Mouse (Mus musculus) heart, embryonic 10.5 days (tissue): ENCODE data around the gene Per1. TPM values are rescaled to one million over a fixed set of nuclear protein-coding genes. Genes with fewer than 3 reads are reported as not detected.

Experiments used
- DNase-seq: peaks from one replicate; pipeline ENCODE4 v3.0.0-alpha.2; 2017; ENCODE audit warnings: low spot score
- H3K27ac ChIP-seq: fragments of 300-500 bp; sonication (generic); 2 replicates; pipeline ENCODE4 v1.5.1; 2016; ENCODE audit warnings: mild to moderate bottlenecking
- H3K27me3 ChIP-seq: fragments of 300-500 bp; sonication (generic); 2 replicates; pipeline ENCODE4 v1.6.1; 2016; ENCODE audit warnings: mild to moderate bottlenecking; ENCODE audit not compliant: poor library complexity, insufficient read depth, severe bottlenecking
- H3K36me3 ChIP-seq: fragments of 300-500 bp; sonication (generic); 2 replicates; pipeline ENCODE4 v1.6.1; 2016; ENCODE audit warnings: mild to moderate bottlenecking, moderate library complexity
- H3K4me1 ChIP-seq: fragments of 300-500 bp; sonication (generic); 2 replicates; pipeline ENCODE4 v1.6.1; 2016; ENCODE audit warnings: mild to moderate bottlenecking
- H3K4me3 ChIP-seq: fragments of 300-500 bp; sonication (generic); 2 replicates; pipeline ENCODE4 v1.5.1; 2016; ENCODE audit warnings: mild to moderate bottlenecking, moderate library complexity
- H3K9me3 ChIP-seq: fragments of 300-500 bp; sonication (generic); 2 replicates; pipeline ENCODE4 v1.6.1; 2016; ENCODE audit warnings: mild to moderate bottlenecking, moderate library complexity
- WGBS: fragments of 180-500 bp; shearing (Covaris S2); methylation state at CpG from one replicate; pipeline ENCODE4 v1.1.7; 2016; 5-methylcytosine and 5-hydroxymethylcytosine counted together
- polyA plus RNA-seq: library from polyadenylated mRNA; unstranded; fragments of >200 nt; fragmentation: Nextera tagmentation; extraction: Ambion mirVana; gene quantifications from 2 replicates; pipeline ENCODE4 v1.2.1, GENCODE M21; 2016

The Per1 gene
- polyA plus RNA-seq, 1 experiment from 2014 or later, result 8.8 TPM

DNA sequence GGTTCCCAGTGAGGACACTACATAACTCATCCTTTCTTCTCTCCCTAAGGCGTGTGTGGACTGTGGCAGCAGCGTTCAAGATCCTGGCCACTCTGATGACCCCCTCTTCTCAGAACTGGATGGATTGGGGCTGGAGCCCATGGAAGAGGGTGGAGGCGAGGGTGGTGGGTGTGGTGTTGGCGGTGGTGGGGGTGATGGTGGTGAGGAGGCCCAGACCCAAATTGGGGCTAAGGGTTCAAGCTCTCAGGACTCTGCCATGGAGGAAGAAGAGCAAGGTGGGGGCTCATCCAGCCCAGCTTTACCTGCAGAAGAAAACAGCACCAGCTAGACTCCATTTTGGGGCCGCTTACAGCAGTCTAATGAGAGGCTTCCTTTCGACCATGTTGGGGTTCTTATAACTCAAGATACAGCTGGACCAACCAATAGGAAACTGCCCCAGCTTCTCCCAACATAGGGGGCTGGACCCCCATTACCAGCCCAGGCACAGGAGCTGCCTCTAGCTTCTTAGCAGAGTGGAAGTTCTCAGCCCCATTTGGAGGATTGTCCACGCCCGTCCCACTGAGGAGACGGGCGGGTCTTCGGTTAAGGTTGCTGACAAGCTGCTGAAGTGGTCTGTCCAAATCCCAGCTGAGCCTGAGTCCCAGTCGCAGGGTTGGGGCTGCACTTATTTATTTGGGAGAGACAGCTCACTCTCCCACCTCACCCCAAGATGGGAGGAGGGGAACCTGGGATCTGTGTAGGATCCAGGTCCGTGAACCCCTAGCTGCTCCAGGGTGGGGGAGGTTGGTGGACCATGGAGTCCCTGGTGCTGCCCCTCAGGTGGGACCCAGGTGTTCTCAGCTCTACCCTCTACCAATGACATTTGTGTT is 14.2 kb downstream of the Per1 start:
- no peaks in the 10 kb centered on the region for H3K9me3 ChIP-seq
- peaks cover 54% of the 10 kb centered on the region for H3K36me3 ChIP-seq
- no peak for DNase-seq
- peaks cover 26% of the 10 kb centered on the region for H3K4me1 ChIP-seq
- WGBS, result 76% methylated on average over 13 of the region's 13 CpGs
- H3K4me3 ChIP-seq, result peak overlapping the region; percentile 65
- peaks cover 7% of the 10 kb centered on the region; the same call in 1 of the 2 replicates for H3K27me3 ChIP-seq
- no peak overlapping the region; the same call in 1 of the 2 replicates for H3K27ac ChIP-seq

DNA sequence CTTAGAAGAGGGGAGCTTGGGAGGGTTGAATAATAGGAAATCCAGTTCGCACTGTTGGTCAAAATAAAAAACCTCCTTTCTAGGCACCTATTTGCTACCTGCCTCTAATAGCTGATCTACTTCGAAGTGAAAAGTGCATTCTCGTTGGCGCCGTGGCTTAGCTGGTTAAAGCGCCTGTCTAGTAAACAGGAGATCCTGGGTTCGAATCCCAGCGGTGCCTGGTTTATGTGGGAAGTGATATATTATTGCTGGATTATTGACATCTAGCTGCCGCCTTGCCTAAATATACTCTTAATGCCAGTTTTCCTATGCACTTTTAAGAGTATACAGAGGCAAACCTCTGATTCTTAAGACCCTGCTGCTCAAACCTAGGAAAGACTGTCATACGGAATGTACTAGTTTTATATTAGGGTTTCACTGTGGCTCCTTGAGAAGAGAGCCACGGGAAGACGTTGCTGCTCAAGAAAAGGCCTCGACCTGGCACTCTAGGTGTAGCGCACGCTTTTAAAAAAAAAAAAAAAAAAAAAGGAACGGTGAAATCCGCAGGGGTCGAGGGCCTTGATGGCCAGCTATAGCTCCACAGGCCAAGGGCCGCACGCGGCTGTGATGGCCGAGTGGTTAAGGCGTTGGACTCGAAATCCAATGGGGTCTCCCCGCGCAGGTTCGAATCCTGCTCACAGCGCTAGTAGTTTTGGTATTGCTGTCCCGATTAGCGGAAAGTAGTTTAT is 15.5 kb downstream of the Per1 start:
- DNase-seq, result peak; percentile 94
- H3K36me3 ChIP-seq, result peaks cover 41% of the 10 kb centered on the region
- WGBS, result under 1% methylated on average over 30 of the region's 30 CpGs
- no peaks in the 10 kb centered on the region for H3K9me3 ChIP-seq
- H3K27ac ChIP-seq, result peak overlapping the region; percentile 86
- peaks cover 18% of the 10 kb centered on the region; the same call in 1 of the 2 replicates for H3K27me3 ChIP-seq
- peaks cover 26% of the 10 kb centered on the region for H3K4me1 ChIP-seq
- H3K4me3 ChIP-seq, result peak overlapping the region; percentile 65

DNA sequence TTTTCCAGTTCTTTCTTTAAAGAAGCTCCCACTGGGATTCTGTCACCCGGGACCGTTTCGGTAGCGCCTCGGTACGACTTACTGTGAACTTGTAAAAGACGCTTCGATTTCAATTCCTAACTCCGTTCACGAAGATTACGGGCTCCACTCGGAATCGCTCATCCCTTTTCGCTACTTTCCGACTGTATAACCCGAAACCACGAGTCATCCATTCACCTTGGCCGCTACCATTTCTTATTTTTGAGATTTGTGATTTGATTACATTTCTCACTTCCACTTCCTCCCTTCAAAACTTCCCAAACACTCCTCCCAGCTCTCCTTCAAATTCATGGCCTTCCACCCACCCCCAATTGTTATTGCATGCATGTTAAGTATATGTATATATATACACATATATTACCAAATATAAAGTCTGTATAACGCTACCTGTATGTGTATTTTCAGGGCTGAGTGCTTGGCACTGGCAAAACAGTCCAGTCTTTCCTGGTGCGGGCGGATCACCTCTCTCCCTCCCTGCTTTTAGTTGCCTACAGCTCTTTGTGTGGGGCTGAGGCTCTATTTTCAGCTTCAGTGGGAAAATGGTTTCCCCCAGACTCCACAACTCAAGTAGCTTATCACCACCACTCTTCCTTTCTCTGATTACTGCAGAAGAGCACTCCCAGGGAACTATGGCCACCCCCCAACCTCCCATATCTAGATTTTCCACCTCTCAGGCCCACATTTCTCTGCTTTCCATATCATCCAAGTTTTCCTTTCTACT is 16.2 kb downstream of the Per1 start:
- H3K4me1 ChIP-seq, result peaks cover 26% of the 10 kb centered on the region
- H3K27me3 ChIP-seq, result peaks cover 26% of the 10 kb centered on the region
- peak overlapping the region; percentile 86 for H3K27ac ChIP-seq
- H3K4me3 ChIP-seq, result peak overlapping the region; percentile 65
- peaks cover 34% of the 10 kb centered on the region for H3K36me3 ChIP-seq
- whole genome bisulfite sequencing, result 3% methylated on average over 21 of the region's 21 CpGs
- H3K9me3 ChIP-seq, result no peaks in the 10 kb centered on the region
- no peak for DNase-seq

DNA sequence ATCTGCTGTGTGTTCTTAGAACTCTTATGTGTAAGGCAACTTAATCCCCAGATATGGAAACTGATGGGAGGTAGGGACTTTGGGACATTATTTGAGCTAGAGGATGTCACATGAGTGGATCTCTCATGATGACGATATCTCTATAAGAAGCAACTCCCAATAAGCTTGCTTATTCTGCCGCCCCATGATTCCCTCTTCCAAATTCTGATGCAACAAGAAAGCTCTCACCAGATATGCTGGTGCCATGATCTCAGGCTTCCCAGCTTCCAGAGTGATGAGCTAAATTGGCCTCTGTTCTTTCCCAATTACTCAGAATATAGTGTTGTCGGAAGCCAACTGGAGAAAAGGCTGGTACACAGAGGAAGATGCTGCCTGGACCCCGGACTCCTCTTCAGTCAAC is 16.8 kb downstream of the Per1 start:
- Histone ChIP-seq H3K27ac (peak overlapping the region; percentile 86), H3K27me3 (peaks cover 32% of the 10 kb centered on the region), H3K4me1 (peaks cover 27% of the 10 kb centered on the region), H3K36me3 (peaks cover 28% of the 10 kb centered on the region), H3K9me3 (no peaks in the 10 kb centered on the region), H3K4me3 (peak overlapping the region; percentile 65)
- 44% methylated on average over 4 of the region's 4 CpGs for WGBS
- DNase-seq, result no peak

DNA sequence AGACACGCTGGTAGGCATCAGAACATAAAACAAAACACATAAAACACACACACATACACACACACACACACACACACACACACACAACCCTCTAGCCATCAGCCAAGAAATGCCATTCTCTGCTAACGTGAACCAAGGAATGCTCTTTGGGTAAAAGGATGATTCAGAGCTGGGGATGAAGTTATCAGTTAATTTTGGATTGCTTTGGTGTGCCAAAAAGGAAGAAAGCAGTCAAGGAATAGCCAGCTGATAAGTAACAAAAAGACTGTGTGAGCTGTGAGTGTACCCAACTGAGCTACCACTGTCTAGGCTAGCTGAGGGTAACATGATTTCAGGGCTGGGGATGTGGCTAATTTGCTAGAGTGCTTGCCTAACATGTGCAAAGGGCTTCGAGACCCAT is 19.0 kb downstream of the Per1 start:
- Histone ChIP-seq H3K36me3 (peaks cover 6% of the 10 kb centered on the region), H3K9me3 (no peaks in the 10 kb centered on the region), H3K4me1 (peaks cover 35% of the 10 kb centered on the region), H3K4me3 (no peak overlapping the region), H3K27ac (no peak overlapping the region), H3K27me3 (peaks cover 33% of the 10 kb centered on the region)
- 62% methylated on average over 3 of the region's 3 CpGs for WGBS
- no peak for DNase-seq

DNA sequence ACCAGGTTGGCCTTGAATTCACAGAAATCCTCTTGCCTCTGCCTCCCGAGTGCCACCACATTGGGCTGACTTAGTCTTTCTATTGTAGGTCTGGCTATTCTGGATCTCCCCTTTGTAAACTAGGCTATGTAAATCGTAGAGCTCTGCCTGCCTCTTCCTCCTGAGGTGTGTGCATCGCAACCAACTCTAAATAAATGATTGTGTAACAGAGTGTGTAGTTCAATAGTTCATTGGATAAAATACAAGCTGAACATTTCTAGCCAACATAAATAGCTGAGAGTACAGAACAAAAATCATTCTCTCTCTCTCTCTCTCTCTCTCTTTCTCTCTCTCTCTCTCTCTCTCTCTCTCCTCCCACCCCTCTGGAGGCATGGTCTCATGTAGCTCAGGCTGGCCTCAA is 19.6 kb downstream of the Per1 start:
- Histone ChIP-seq H3K27me3 (peaks cover 33% of the 10 kb centered on the region), H3K9me3 (no peaks in the 10 kb centered on the region), H3K4me3 (no peak overlapping the region), H3K36me3 (peaks cover under 1% of the 10 kb centered on the region; the same call in 1 of the 2 replicates), H3K27ac (no peak overlapping the region), H3K4me1 (peaks cover 35% of the 10 kb centered on the region)
- no peak for DNase-seq
- WGBS, result 76% methylated on average over 3 of the region's 3 CpGs

DNA sequence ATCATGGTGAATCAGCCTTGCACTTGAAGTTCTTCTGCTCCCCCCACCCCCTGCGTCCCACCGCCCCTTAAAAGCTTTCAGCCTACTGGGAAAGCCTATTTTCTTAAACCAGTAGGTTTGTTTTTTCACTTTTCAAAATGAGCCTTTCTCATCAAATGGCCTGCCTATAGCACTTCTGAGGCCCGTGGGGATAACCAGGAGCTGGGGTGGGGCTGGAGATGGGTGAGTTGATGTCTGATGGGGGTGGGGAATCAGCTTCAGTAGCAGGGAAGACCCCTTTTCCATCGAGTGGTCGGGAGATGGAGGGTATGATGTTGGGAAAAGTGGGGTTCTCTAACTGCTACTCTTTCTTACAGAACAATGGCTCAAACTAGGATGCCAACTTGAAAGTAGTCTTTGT is 21.8 kb downstream of the Per1 start:
- Histone ChIP-seq H3K9me3 (no peaks in the 10 kb centered on the region), H3K27ac (no peak overlapping the region), H3K4me3 (no peak overlapping the region), H3K36me3 (no peaks in the 10 kb centered on the region), H3K4me1 (peaks cover 49% of the 10 kb centered on the region), H3K27me3 (peaks cover 33% of the 10 kb centered on the region)
- no peak for DNase-seq
- 41% methylated on average over 5 of the region's 5 CpGs for WGBS

DNA sequence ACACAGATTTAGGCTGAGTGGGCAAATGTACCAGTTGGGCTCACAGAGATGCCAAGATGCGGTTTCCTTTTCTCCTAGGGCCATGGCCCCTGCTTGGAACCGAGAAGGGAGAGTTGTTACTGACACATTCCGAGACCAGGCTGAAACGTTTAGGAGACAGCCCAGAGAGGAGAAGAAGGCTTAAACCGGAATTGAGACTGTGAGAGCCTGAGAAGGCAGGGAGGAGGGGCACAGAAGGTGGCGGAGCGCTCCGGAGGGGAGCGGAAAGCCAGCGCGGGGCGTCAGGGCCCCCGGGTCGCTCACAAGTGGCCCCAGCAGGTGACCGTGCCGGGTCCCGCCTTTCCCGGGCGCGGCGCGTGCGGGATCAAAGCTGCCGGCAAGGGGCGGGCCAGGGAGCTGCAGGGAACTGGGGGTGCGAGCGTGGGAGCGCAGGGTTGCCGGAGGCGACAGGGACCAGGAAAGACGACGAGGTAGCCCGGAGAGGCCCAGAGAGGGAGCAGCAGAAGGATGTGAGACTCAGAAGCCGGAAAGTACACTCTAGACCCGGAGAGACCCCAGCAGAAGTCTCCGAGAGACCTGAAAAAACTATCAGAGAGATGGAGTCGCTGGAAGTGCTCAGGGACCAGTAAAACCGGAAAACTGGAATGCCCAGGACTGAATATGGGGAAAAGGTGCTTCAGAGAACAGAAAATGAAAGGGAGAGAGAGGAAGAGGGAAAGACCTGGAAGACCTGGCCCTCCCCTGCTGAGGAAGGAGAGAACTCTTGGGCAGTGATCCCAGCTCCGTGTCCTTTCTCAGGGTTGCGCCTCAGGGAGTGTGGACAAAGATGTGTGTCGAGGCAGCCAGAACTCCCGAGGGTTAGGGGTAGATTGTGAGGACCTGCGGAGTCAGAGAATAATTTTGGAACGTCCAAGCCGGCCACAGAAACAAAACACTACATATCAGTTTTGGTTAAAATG is 23.0 kb downstream of the Per1 start:
- Histone ChIP-seq H3K27me3 (peaks cover 33% of the 10 kb centered on the region), H3K36me3 (no peaks in the 10 kb centered on the region), H3K9me3 (no peaks in the 10 kb centered on the region), H3K27ac (peak overlapping the region; percentile 91), H3K4me3 (peak overlapping the region; percentile 86), H3K4me1 (peaks cover 52% of the 10 kb centered on the region)
- under 1% methylated on average over 45 of the region's 45 CpGs for WGBS
- DNase-seq, result peak; percentile 87

DNA sequence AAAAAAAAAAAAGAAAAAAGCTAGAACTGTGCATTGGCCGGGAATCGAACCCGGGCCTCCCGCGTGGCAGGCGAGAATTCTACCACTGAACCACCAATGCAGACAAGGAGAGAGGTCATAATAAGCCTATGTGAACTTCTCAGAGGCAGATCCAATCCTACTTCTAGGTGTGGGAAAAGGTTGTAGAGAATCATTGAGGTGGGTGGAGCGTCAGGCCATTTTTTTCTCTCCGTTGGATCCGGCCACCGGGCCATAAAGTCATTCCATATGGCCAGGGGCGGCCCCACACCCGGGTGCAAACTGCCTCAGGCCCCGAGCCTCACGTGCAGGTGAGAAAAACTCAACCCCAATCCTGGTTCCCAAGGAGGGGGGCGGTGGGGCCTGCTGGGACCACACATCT is 23.7 kb downstream of the Per1 start:
- Histone ChIP-seq H3K9me3 (no peaks in the 10 kb centered on the region), H3K27me3 (peaks cover 31% of the 10 kb centered on the region), H3K36me3 (no peaks in the 10 kb centered on the region), H3K4me3 (peak overlapping the region; percentile 86), H3K27ac (0 out of 2 replicates have a peak overlapping the region, but pooled peaks have one; percentile 19), H3K4me1 (peaks cover 52% of the 10 kb centered on the region)
- WGBS, result under 1% methylated on average over 15 of the region's 15 CpGs
- DNase-seq, result peak; percentile 90

DNA sequence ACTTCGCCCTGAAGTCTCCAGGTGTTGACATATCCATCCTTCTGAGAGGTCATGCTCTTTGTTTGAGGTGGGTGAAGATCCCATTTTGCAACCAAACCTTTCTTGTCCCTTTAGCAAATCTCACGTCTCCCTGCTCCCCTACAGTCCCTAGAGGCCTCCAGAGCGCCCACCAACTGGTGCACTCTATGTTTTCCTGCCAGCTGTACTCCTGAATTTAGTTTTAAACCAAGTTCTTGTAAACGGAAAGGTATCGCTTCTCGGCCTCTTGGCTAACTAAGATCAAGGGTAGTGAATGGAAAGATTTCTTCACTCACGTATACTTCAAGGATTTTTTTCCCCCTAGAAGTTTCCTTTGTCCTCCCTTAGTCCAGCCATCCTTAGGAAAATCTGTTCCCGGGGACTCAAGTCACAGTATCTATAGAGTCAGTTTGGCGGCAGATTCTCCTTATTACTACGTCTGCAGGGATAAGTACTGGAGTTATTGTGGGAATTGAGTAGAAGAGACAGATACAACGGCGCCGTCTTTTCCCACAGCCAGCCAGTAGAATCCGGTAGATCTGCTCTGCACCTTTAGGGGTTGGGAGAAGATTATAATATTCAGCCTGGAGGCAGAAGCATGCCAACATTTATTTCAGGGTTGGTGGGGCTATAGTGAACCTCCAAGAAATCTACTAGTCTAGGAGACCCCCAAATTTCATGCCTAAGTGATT is 24.6 kb downstream of the Per1 start:
- no peaks in the 10 kb centered on the region for H3K36me3 ChIP-seq
- peak overlapping the region; percentile 86 for H3K4me3 ChIP-seq
- H3K27me3 ChIP-seq, result peaks cover 23% of the 10 kb centered on the region
- peaks cover 52% of the 10 kb centered on the region for H3K4me1 ChIP-seq
- WGBS, result 28% methylated on average over 14 of the region's 14 CpGs
- no peak for DNase-seq
- peak overlapping the region; percentile 50; the same call in 1 of the 2 replicates for H3K27ac ChIP-seq
- H3K9me3 ChIP-seq, result no peaks in the 10 kb centered on the region

DNA sequence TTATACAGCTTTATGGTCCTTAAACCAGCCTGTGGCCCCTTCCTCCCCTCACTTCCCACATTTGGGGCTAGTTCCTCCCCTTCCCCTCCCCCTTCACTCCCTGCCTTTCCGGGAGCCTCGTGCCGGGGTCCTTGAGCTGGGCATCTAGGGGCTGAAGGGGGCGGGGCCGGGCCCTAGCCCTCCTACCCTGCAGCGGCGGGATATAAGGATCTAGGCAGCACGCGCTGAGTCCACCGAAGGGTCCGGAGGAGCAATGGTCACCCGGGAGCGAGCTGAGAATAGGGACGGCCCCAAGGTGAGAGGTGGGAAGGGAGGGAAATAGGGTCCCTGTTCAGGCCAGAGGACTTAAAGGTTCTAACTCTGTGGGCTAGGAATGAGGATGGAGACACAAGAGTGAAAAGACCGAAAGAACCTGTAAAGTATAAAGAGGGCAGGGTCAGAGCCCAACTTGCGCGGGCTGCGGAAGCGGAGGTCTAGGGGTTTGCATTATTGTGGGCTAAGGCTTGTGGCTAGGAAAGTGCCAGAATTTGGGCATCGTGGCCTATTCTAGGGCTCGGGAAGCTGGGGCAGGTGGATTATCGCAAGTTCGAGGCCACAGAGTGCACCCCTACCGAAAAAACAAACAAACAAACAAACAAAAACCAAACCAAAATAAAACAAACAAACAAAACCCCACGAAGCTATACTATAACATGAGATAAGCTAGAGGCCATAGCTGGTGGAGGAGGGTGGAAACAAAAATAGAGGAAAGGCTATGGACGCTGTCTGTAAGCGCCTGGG is 25.4 kb downstream of the Per1 start, which contains the start of gene Hes7:
Gene Hes7 (plus strand): TSS at position 184 of the 780 bp plus-strand sequence.
- peak within 1 kb of the TSS; percentile 86 for H3K4me3 ChIP-seq
- under 1% methylated on average over 27 of the region's 27 CpGs for WGBS
- H3K9me3 ChIP-seq, result no peaks in the 10 kb centered on the region
- H3K27ac ChIP-seq, result peak within 1 kb of the TSS; percentile 88
- peaks cover 52% of the 10 kb centered on the region for H3K4me1 ChIP-seq
- peaks cover 16% of the 10 kb centered on the region for H3K27me3 ChIP-seq
- no peak for DNase-seq
- H3K36me3 ChIP-seq, result no peaks in the 10 kb centered on the region
